Mouse (Mus musculus): ENCODE data around the gene Rai14. TPM values are rescaled to one million over a fixed set of nuclear protein-coding genes. Genes with fewer than 3 reads are reported as not detected.

The Rai14 gene
- polyA plus RNA-seq, 1 experiment from 2014 or later: 4.3 TPM

DNA sequence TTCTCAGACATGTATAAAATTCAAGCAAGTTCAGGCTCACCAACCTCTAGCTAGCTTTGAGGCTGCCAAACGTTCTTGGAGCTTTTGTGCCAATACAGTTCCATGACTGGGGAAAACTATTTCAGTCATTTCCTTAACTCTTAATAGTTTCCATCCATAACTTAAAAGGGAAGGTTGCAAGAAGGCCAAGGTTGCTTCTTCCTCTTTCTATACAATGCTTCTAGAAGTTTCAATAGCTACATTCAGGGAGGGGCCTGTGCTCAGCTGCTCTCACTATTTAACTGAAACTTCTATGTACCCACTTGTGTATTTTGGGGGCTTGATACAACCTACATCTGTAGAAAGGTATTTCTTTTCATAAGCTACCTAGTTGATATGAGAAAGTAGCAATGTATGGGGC, 24.9 kb upstream of the Rai14 start:
- H3K27ac ChIP-seq: no peak overlapping the region
- H3K9ac ChIP-seq: no peak overlapping the region
- no peaks in the 10 kb centered on the region for H3K9me3 ChIP-seq (replicated peaks)
- H3K4me2 ChIP-seq: no peak overlapping the region
- no peaks in the 10 kb centered on the region for H3K36me3 ChIP-seq
- no peaks in the 10 kb centered on the region for H3K27me3 ChIP-seq
- H3K4me3 ChIP-seq (replicated peaks): no peak overlapping the region
- 40% methylated on average over 1 of the region's 1 CpGs for WGBS (ENCODE audit: insufficient replicate concordance)
- DNase-seq: no peak
- H3K4me1 ChIP-seq (replicated peaks): no peaks in the 10 kb centered on the region
- ATAC-seq (ENCODE audit: low read depth): no peak

DNA sequence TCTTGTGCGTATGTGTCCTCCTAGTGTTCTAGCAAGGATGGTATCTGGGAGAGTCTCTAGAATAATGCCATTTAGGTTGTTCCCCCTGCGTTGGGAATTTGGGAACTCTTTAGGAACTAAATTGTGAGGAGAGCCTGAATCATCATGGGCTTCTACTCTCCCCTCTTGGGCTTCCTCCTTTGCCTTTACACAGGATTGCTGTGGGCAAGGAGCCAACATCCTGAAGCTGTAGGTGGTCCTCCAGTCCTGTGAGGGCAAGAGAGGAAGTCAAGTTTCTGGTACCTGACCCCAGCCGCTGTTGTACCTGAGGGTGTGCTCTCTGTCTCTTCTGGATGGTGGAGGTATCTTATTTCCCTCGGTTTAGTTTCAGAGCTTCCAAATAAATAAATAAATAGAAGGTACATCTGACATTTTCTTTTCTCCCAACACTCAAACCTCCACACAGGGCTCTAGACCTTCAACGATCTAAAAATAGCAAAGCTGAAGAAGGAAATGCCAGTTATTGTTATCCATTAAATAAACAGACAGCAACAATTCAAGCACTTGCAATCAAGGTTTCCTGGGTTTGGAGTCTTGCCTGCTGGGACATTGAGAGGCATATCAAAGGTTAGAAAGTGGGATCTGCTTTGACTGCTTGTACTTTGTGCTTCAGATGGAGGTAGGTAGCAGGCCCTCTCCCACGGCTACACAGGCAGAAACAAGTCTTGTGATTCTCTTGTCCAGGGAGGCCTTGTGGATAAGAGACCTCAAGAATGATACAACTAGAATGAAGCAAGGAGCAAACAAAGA, 24.1 kb upstream of the Rai14 start:
- 52% methylated on average over 6 of the region's 6 CpGs for WGBS (ENCODE audit: insufficient replicate concordance)
- Histone ChIP-seq H3K27ac (no peak overlapping the region), H3K9ac (no peak overlapping the region), H3K27me3 (no peaks in the 10 kb centered on the region), H3K4me3 (replicated peaks) (no peak overlapping the region), H3K4me1 (replicated peaks) (no peaks in the 10 kb centered on the region), H3K9me3 (replicated peaks) (no peaks in the 10 kb centered on the region), H3K36me3 (no peaks in the 10 kb centered on the region), H3K4me2 (no peak overlapping the region)
- DNase-seq (no peak), ATAC-seq (ENCODE audit: low read depth) (no peak)

DNA sequence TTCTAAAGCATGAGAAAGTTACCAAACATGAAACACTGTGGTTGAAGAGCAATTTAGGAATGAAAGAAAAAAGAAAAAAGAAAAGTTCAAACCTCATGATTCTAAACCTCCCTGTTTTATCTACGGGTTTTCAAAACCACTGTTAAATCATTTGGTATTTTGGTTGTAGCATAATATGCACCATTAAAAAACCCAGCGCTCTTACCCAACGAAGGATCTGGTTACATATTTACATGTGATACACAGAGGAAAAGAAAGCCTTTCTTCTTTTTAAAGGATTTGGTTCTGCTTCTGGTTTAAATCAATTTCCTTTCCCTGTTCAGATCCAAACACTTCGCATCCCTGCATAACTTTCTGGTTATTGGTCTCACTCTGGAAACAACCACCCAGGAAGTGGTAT, 21.5 kb upstream of the Rai14 start:
- Histone ChIP-seq H3K27me3 (no peaks in the 10 kb centered on the region), H3K9me3 (replicated peaks) (no peaks in the 10 kb centered on the region), H3K4me1 (replicated peaks) (no peaks in the 10 kb centered on the region), H3K4me2 (no peak overlapping the region), H3K9ac (no peak overlapping the region), H3K27ac (no peak overlapping the region), H3K36me3 (no peaks in the 10 kb centered on the region), H3K4me3 (replicated peaks) (no peak overlapping the region)
- 70% methylated on average over 4 of the region's 4 CpGs for WGBS (ENCODE audit: insufficient replicate concordance)
- DNase-seq: no peak
- ATAC-seq (ENCODE audit: low read depth): no peak

DNA sequence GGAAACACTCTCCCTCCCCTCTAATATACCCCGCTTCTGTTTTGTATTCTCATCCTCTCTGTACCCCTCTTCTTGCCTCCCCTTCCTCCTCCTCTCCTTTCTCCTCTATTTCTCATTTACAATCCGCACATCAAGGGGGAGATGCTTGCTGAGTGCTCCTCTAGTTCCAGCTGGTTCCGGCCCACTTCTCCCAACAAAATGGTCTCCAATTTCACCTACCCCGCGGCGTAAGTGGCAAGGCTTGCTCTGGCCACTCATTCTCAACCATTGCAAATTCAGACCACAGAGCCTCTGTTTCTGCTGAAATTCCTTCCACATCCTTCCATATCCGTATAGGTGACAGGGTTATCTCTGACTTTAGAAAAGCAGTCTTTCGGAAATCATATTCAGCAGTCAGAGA, 20.8 kb upstream of the Rai14 start:
- no peak for ATAC-seq (ENCODE audit: low read depth)
- Histone ChIP-seq H3K4me3 (replicated peaks) (no peak overlapping the region), H3K9me3 (replicated peaks) (no peaks in the 10 kb centered on the region), H3K4me2 (no peak overlapping the region), H3K36me3 (no peaks in the 10 kb centered on the region), H3K4me1 (replicated peaks) (no peaks in the 10 kb centered on the region), H3K27ac (no peak overlapping the region), H3K27me3 (no peaks in the 10 kb centered on the region), H3K9ac (no peak overlapping the region)
- WGBS (ENCODE audit: insufficient replicate concordance): 71% methylated on average over 8 of the region's 8 CpGs
- DNase-seq: no peak

DNA sequence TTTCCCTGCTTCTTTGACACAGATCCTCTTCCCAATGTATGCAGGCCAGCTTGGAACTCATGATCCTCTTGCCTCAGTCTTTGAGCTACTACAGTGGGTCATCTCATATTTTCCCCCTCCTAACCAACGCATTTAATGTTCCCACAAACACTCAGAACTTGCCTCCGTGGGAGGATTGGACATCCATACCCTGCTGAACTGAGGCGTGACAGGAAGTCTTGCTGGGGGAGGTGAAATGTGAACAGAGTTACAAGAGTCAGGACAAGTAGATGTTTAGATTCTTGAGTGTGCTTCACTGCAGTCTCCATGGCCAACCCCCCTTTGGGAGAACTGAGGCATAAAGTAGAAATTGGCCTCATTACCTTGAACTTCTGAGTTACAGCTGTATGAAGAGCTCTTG, 17.0 kb upstream of the Rai14 start:
- H3K4me2 ChIP-seq: no peak overlapping the region
- H3K4me1 ChIP-seq (replicated peaks): no peaks in the 10 kb centered on the region
- no peaks in the 10 kb centered on the region for H3K9me3 ChIP-seq (replicated peaks)
- H3K36me3 ChIP-seq: no peaks in the 10 kb centered on the region
- no peak overlapping the region for H3K9ac ChIP-seq
- 58% methylated on average over 3 of the region's 3 CpGs for WGBS (ENCODE audit: insufficient replicate concordance)
- DNase-seq: no peak
- no peak overlapping the region for H3K4me3 ChIP-seq (replicated peaks)
- no peak overlapping the region for H3K27ac ChIP-seq
- ATAC-seq (ENCODE audit: low read depth): no peak
- no peaks in the 10 kb centered on the region for H3K27me3 ChIP-seq

DNA sequence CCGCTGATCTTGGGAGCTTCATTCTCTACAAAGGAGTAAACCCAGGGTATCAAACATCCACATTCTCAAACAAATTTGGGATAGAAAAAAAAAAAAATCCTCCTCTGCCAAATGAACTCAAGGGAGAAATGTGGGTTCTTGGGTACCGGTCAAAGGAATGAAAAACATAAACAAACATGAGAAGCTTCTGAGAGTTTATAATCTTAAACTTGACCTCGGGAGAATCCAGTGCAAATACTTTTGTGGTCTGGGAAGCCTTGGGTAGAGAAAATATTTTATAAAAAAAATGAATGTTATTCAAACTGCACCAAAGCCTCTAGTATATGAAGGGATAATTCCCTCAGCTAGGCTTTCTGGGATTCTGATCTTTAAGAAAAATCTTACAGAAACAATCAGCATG, 11.8 kb upstream of the Rai14 start:
- no peak for DNase-seq
- WGBS (ENCODE audit: insufficient replicate concordance): 71% methylated on average over 3 of the region's 3 CpGs
- no peaks in the 10 kb centered on the region for H3K27me3 ChIP-seq
- no peak overlapping the region for H3K27ac ChIP-seq
- ATAC-seq (ENCODE audit: low read depth): no peak
- H3K4me2 ChIP-seq: no peak overlapping the region
- peaks cover 9% of the 10 kb centered on the region; the same call in 1 of the 2 replicates for H3K4me1 ChIP-seq (replicated peaks)
- H3K4me3 ChIP-seq (replicated peaks): no peak overlapping the region
- H3K36me3 ChIP-seq: no peaks in the 10 kb centered on the region
- no peak overlapping the region for H3K9ac ChIP-seq
- no peaks in the 10 kb centered on the region for H3K9me3 ChIP-seq (replicated peaks)

DNA sequence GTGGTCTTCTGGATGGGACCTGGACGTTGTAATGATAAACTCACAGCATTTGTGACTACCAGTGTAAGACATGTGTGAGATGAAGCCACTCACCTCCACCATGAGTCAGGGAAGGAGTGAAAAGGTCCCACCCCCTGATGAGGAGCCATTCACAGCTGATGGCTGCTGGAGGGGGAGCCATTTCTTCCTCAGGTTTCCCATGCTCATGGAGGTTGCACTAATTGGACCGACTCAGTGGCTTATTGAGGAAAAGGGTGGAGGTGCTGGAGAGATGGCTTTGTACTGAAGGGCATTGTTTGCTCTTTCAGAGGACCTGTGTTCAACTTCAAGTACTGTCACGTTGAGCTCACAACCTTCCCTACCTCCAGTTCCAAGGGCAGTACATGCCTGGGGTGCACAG, 10.4 kb upstream of the Rai14 start:
- Histone ChIP-seq H3K9me3 (replicated peaks) (no peaks in the 10 kb centered on the region), H3K27me3 (no peaks in the 10 kb centered on the region), H3K4me1 (replicated peaks) (peaks cover 9% of the 10 kb centered on the region; the same call in 1 of the 2 replicates), H3K36me3 (no peaks in the 10 kb centered on the region), H3K27ac (no peak overlapping the region), H3K9ac (no peak overlapping the region), H3K4me3 (replicated peaks) (no peak overlapping the region), H3K4me2 (no peak overlapping the region)
- 56% methylated on average over 3 of the region's 3 CpGs for WGBS (ENCODE audit: insufficient replicate concordance)
- DNase-seq (no peak), ATAC-seq (ENCODE audit: low read depth) (no peak)

DNA sequence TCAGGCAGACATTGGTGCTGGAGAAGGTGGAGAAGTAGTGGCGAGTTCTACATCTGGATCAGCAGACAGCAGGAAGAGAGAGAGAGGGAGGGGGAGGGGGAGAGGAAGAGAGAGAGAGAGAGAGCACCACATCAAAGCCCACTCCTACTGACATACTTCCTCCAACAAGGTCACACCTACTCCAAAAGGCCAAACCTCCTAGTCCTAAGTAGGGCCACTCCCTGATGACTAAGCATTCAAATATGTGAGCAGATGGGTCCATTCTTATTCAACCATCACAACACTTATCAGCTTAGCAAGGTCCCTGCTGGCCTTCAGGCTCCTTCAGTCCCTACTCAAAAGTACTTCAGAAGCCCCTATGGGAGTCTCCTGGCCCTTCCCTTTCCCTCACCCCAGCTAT, 9.1 kb upstream of the Rai14 start:
- Histone ChIP-seq H3K9ac (no peak overlapping the region), H3K4me3 (replicated peaks) (no peak overlapping the region), H3K4me1 (replicated peaks) (peaks cover 9% of the 10 kb centered on the region; the same call in 1 of the 2 replicates), H3K4me2 (no peak overlapping the region), H3K27ac (no peak overlapping the region), H3K27me3 (no peaks in the 10 kb centered on the region), H3K9me3 (replicated peaks) (no peaks in the 10 kb centered on the region), H3K36me3 (no peaks in the 10 kb centered on the region)
- DNase-seq (no peak), ATAC-seq (ENCODE audit: low read depth) (peak; percentile 54; the same call in 1 of the 2 replicates)
- 0% methylated on average over 1 of the region's 1 CpGs for WGBS (ENCODE audit: insufficient replicate concordance)

DNA sequence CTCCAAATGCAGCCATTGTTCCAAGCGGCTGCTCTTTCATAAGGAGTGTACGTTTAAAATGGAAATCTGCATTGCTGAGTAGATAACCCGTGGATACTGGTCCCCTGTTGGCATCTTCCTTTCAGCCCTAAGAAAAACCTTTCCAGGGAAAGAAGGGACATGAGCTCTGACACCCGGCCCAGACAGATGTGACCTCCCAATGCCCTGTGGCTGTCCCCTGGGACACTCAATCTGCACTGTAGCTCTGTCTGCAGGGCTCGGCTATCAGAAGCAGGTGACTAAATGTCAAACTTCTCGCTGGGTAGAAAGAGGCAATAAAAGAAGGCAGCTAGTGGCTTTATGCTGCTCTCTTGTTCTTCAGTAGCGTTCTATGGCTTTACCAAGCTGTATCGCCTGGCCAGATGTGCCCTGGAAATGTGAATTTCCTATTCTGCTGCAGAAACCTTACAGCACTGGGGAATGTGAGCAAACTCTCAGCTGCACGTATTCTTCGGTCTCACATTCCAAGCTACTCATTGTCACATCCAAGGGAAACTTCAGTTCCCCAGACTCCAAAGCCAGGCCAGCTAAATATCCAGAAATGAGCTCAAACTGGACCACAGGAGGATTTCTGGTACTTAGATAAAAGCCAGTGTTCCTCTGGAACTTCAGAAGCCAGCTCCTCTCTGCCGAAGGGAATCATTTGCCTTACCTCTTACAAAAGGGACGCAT, 8.4 kb upstream of the Rai14 start:
- no peak for ATAC-seq (ENCODE audit: low read depth)
- no peak for DNase-seq
- no peaks in the 10 kb centered on the region for H3K36me3 ChIP-seq
- H3K9me3 ChIP-seq (replicated peaks): no peaks in the 10 kb centered on the region
- H3K4me3 ChIP-seq (replicated peaks): no peak overlapping the region
- no peak overlapping the region for H3K4me2 ChIP-seq
- WGBS (ENCODE audit: insufficient replicate concordance): 56% methylated on average over 12 of the region's 12 CpGs
- no peak overlapping the region for H3K27ac ChIP-seq
- H3K27me3 ChIP-seq: no peaks in the 10 kb centered on the region
- no peak overlapping the region for H3K9ac ChIP-seq
- peaks cover 9% of the 10 kb centered on the region; the same call in 1 of the 2 replicates for H3K4me1 ChIP-seq (replicated peaks)

DNA sequence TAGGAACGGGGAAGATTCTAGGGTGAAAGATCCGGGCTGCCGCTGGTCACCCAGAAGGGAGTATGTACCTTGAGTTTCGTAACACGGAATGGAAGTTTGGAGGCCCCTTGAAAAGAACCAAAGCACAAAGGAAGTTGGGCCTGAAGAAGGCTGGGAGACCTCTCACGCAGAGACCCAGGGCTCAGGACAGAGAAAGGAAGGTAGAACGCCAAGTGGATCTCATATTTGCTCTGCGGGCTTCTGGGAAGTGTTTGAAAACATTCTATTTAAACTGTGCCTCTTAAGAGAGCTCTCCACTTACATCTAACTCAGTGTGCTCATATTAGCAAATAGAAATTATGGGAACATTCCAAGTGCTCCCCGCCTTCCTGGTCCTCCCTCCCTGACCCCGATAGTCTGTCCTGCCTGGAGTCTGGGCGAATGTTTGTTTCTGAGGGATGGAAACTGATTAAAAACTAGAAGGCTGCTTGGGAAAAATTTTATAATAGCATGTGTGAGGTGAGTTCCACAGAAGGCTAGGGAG, 6.9 kb upstream of the Rai14 start:
- H3K36me3 ChIP-seq: no peaks in the 10 kb centered on the region
- H3K4me3 ChIP-seq (replicated peaks): no peak overlapping the region
- H3K27me3 ChIP-seq: no peaks in the 10 kb centered on the region
- H3K27ac ChIP-seq: no peak overlapping the region
- H3K4me2 ChIP-seq: no peak overlapping the region
- DNase-seq: no peak
- ATAC-seq (ENCODE audit: low read depth): no peak
- WGBS (ENCODE audit: insufficient replicate concordance): 75% methylated on average over 11 of the region's 11 CpGs
- H3K9ac ChIP-seq: no peak overlapping the region
- peaks cover 9% of the 10 kb centered on the region; the same call in 1 of the 2 replicates for H3K4me1 ChIP-seq (replicated peaks)
- H3K9me3 ChIP-seq (replicated peaks): no peaks in the 10 kb centered on the region

DNA sequence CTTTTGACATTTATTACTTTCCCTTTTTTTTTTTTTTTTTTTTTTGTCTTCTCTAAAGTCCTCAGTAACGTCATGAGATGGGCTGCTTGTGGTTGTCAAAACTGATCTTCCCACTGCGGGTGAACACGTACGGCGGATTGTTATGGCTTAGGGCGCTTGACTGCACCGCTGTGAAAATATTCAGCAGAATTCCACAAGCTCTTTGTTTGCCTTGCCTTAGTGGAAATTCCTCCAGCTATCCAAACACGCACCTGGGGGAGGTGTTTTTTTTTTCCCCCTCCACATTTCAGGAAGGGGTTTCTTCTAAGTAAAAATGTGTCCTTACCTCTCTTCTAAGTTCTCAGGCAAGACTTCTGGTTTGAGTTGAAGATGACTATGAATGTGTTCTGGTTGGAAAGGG, 6.2 kb upstream of the Rai14 start:
- no peak for DNase-seq
- Histone ChIP-seq H3K36me3 (no peaks in the 10 kb centered on the region), H3K27me3 (no peaks in the 10 kb centered on the region), H3K4me3 (replicated peaks) (no peak overlapping the region), H3K4me2 (no peak overlapping the region), H3K27ac (no peak overlapping the region), H3K4me1 (replicated peaks) (peaks cover 9% of the 10 kb centered on the region; the same call in 1 of the 2 replicates), H3K9me3 (replicated peaks) (no peaks in the 10 kb centered on the region), H3K9ac (no peak overlapping the region)
- 54% methylated on average over 8 of the region's 8 CpGs for WGBS (ENCODE audit: insufficient replicate concordance)
- ATAC-seq (ENCODE audit: low read depth): no peak

All from liver, embryonic 13.5 days (tissue).